Mouse (Mus musculus) gastrocnemius, postnatal 25 days (tissue): ENCODE data around the gene Lmo1. TPM values are rescaled to one million over a fixed set of nuclear protein-coding genes. Genes with fewer than 3 reads are reported as not detected.

ENCODE experiments used
- DNase-seq: peaks from one replicate; pipeline ENCODE4 v3.0.0; 2022
- total RNA-seq, 2 experiments: library from RNA; stranded (reverse); gene quantifications; 1 replicate in 1 of 2; 2 replicates in 1 of 2; pipeline ENCODE4 v1.2.3; 2021

Gene Lmo1
- total RNA-seq, 2 experiments from 2014 or later = 2.4 to 3.0 TPM

- no peak for DNase-seq
Measured at GRCm38 (mm10) chr7:109175670-109176625, 941 bp upstream of the Lmo1 start.

GRCm38 (mm10) chr7:109174337-109174948 lies 564 bp downstream of the Lmo1 start:
- DNase-seq = peak; percentile 47

GRCm38 (mm10) chr7:109171874-109172273 lies 3.1 kb downstream of the Lmo1 start:
- DNase-seq = no peak

GRCm38 (mm10) chr7:109170441-109170820 lies 4.6 kb downstream of the Lmo1 start:
- DNase-seq = peak; percentile 62

- DNase-seq = no peak
Measured at GRCm38 (mm10) chr7:109169505-109170440, 5.2 kb downstream of the Lmo1 start.

GRCm38 (mm10) chr7:109168716-109169115 lies 6.3 kb downstream of the Lmo1 start:
- DNase-seq = no peak

GRCm38 (mm10) chr7:109165931-109166585 lies 8.9 kb downstream of the Lmo1 start:
- DNase-seq = no peak

- no peak for DNase-seq
Measured at GRCm38 (mm10) chr7:109154331-109154730, 20.7 kb downstream of the Lmo1 start.

- DNase-seq = no peak
Measured at GRCm38 (mm10) chr7:109153538-109153937, 21.5 kb downstream of the Lmo1 start.

- DNase-seq = no peak
Measured at GRCm38 (mm10) chr7:109151088-109151487, 23.9 kb downstream of the Lmo1 start.

- DNase-seq = no peak
Measured at GRCm38 (mm10) chr7:109145211-109145610, 29.8 kb downstream of the Lmo1 start.

GRCm38 (mm10) chr7:109144705-109145104 lies 30.3 kb downstream of the Lmo1 start:
- no peak for DNase-seq

- DNase-seq = no peak
Measured at GRCm38 (mm10) chr7:109142564-109142963, 32.4 kb downstream of the Lmo1 start.

GRCm38 (mm10) chr7:109141753-109142152 lies 33.3 kb downstream of the Lmo1 start:
- DNase-seq = no peak

- DNase-seq = no peak
Measured at GRCm38 (mm10) chr7:109141054-109141453, 34.0 kb downstream of the Lmo1 start.

- peak; percentile 59 for DNase-seq
Measured at GRCm38 (mm10) chr7:109139405-109139804, 35.6 kb downstream of the Lmo1 start.

- DNase-seq = no peak
Measured at GRCm38 (mm10) chr7:109137441-109137840, 37.6 kb downstream of the Lmo1 start.

- DNase-seq = no peak
Measured at GRCm38 (mm10) chr7:109131565-109131964, 43.4 kb downstream of the Lmo1 start.

- DNase-seq = no peak
Measured at GRCm38 (mm10) chr7:109129946-109130686, 44.9 kb downstream of the Lmo1 start.

GRCm38 (mm10) chr7:109129442-109129841 lies 45.6 kb downstream of the Lmo1 start:
- DNase-seq = no peak

GRCm38 (mm10) chr7:109115929-109116328 lies 59.1 kb downstream of the Lmo1 start:
- DNase-seq = no peak
